Mouse (Mus musculus) spleen, adult 18-20 months (tissue): ENCODE results near the gene Klk1b5.
A peak's percentile ranks its signal among the peaks of the same experiment; 100 is the strongest.

ENCODE experiments used
- DNase-seq, 2 experiments: peaks; one replicate each; pipeline ENCODE4 v3.0.0; 2022; ENCODE audit warnings: mixed read lengths in 2 of 2

Gene Klk1b5

DNA sequence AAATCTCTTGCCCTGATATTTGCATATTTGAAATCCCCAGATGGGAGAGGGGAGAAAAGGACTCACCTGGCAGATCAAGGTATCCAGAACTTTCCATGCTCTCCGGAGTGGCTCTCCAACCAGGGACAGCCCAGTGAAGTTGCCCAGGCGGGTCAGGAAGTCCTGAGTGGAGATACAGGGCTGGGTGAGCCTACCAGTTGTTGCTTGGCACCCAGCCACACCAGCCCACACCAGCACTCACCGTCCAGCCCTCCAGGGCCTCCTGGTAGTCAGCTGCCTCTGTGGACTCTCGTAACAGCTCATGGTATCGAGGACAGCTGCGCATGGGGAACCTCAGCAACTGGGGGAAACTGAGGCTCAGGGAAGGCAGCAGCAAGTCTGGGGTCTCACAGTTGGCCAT is 39.2 kb downstream of the Klk1b5 start:
- no peak for DNase-seq

DNA sequence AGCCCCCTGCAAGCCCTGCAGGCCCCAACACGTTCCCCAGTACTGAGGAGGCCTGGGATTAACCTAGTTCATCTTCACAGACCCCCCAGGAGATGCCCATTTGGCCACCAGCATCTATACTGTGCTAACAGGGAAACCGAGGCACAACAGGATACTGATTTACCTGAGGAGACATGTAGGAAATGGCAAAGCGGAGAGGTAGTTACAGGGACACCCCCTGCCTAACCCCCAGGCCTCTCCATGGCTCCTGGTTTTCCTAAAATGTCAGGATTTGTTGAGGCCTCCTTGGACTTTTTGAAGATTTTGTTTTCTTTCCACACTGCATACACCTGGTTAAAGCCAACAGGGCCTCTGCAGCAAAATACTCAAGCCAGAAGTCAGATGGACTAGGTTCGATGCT is 41.5 kb downstream of the Klk1b5 start, which contains the start of gene Acp4:
Gene Acp4, minus strand, starts transcription at position 101 of the 400 bp plus-strand sequence.
- no peak for DNase-seq

DNA sequence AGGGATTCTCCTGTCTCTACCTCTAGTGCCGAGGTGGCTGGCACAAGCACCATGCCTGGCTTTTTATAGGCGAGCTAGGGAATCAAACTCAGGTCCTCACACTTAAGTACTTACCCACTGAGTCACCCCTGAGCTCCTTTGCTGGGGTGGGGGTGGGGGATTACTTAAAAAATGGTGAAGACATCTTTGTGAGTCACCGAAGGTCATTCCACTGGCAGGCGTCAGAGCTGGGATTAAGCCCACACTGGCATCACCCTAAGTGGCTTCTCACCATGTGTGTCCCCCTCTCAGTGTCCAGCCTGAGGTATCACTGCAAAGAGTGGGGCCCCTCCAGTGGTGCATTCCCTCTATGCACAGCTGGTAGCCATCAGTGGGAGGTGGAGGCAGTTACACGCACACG is 44.7 kb downstream of the Klk1b5 start:
- no peak for DNase-seq

DNA sequence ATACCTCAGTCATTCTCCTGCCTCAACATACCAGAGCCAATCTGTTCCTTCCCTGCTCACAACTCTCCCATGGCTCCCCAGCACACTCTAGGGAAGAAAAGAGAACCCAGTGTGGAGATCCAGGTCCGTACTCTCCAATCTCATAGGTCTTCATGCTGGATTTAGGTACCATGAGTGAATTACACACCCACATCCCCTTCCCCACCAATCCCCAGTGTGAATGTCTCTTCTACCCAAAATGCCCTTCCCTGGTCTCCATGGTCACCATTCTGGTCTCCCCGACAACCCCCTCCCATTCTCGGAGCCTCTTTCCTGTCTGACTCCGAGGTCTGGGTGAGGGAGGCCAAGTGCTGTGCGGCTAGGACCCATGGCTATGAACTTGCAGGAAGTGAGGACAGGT is 45.4 kb downstream of the Klk1b5 start, which contains the start of gene Gm15517:
Gene Gm15517, plus strand, starts transcription at position 301 of the 400 bp plus-strand sequence.
- no peak for DNase-seq

DNA sequence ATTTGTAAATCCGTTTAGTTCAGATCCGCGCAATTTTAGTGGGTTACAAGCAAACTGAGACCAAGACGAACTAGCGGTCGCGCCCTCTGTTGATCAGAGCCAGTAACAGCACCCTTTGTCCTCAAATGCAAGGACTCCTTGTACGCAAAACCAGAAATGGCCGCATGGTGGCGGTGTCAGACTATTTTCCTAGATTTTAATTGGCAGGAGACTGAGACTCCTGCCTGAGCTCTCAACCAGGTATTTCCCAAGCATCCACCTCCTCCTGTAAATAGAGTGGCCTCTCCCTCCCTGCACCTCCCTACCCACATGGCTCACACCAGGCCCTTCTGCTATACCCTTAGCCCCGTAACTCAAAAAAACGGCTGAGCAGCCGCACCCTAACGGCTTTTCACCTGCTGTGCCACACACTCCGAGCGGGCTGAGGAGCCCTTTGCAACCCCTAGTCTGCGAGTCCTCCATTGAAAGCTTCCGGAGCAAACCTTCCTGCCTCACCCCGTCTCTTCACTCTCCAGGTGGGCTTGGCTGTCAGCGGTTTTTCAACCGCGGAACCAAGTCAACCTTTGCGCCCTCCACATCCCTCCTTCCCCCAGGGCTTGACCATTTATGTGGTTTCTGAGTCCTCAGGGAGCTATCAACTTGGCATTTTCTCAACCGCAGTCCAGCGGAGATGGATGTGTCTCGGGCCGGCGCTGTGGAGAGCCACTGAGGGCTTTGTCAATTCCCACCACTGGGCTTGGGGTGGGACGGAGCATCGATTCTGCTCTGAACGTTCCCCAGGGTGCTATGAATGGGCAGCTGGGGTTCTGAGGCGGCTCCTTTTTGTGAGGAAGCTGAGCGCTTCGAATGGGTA is 47.3 kb downstream of the Klk1b5 start:
- DNase-seq, result peak; percentile 80 to 96

DNA sequence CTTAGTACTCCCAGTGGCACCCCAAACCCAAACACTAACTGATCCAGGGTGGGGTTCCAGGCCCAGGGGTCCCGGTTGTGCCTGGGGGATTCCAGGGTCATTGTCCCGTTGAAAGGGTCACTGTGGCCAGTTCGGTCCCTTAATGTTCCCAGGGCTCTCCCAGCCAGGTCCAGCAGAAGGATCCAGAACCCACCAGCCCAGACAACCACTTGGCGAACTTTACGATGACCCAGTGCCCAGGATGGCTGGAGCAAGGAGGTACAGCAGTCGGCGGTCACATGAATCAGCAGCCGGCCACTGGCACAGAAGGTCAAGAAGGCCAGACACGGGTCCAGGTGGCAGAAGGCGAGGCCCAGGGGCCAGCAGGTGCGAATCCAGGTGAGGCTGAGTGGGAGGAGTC is 52.4 kb downstream of the Klk1b5 start:
- DNase-seq, result no peak

DNA sequence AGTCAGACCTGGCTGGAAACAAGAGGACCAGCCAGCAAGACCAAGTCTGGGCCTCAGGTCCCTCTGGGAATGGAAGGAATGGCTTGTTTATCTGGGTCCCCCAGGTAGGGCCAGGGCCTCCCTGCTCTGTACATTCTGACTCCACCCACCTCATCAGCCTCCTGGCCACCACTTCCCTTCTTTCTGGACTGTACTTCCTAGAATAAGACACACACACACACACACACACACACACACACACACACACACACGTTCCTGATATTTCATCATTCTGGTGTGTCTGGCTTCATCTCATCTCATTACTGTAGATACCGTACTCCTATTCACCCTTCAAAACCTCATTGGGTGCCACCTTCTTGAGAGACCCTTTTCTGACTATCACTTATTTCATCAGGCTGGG is 53.7 kb downstream of the Klk1b5 start:
- no peak for DNase-seq
